Mouse (Mus musculus) heart, embryonic 11.5 days (tissue): ENCODE measurements at regions not wholly inside any gene's neighbourhood (a gene's known extent, or its start where the extent isn't known, plus 50 kb on each side); places are given as distances from the start of the nearest gene placed in this dataset.

Experiments
- ATAC-seq: fragments of 200-750 bp; cut with Nextera tagmentation; replicated peaks from 2 replicates; pipeline ENCODE4 v1.8.0; 2017; ENCODE audit warnings: moderate library complexity; ENCODE audit not compliant: insufficient number of reproducible peaks, low FRiP score, low TSS enrichment
- H3K27ac ChIP-seq: fragments of 300-500 bp; sonication (generic); 2 replicates; pipeline ENCODE4 v1.5.1; 2014; ENCODE audit warnings: mild to moderate bottlenecking, low read depth, low read length
- H3K27me3 ChIP-seq: fragments of 300-500 bp; sonication (generic); 2 replicates; pipeline ENCODE4 v1.6.1; 2014; ENCODE audit warnings: mild to moderate bottlenecking, low read length, mixed read lengths; ENCODE audit not compliant: control insufficient read depth, insufficient read depth
- H3K36me3 ChIP-seq: fragments of 300-500 bp; sonication (generic); 2 replicates; pipeline ENCODE4 v1.6.1; 2014; ENCODE audit warnings: mild to moderate bottlenecking, low read length, moderate library complexity, mixed read lengths; ENCODE audit not compliant: control insufficient read depth, insufficient read depth
- H3K4me1 ChIP-seq: fragments of 300-500 bp; sonication (generic); 2 replicates; pipeline ENCODE4 v1.6.1; 2014; ENCODE audit warnings: low read length; ENCODE audit not compliant: control insufficient read depth, insufficient read depth
- H3K4me2 ChIP-seq: fragments of 300-500 bp; sonication (generic); 2 replicates; pipeline ENCODE4 v1.6.1; 2014; ENCODE audit warnings: mild to moderate bottlenecking, moderate library complexity
- H3K4me3 ChIP-seq: fragments of 300-500 bp; sonication (generic); 2 replicates; pipeline ENCODE4 v1.5.1; 2014; ENCODE audit warnings: low read depth, low read length
- H3K9ac ChIP-seq: fragments of 300-500 bp; sonication (generic); 2 replicates; pipeline ENCODE4 v1.6.1; 2014; ENCODE audit warnings: mild to moderate bottlenecking, low read depth, low read length, moderate library complexity
- H3K9me3 ChIP-seq: fragments of 300-500 bp; sonication (generic); replicated peaks from 2 replicates; pipeline ENCODE4 v1.6.1; 2016; ENCODE audit warnings: low read length; ENCODE audit not compliant: control insufficient read depth
- WGBS: fragments of 180-500 bp; shearing (Covaris S2); extraction: QIAGEN DNeasy Blood & Tissue Kit; methylation state at CpG from one replicate; pipeline ENCODE4 v1.1.7; 2014; ENCODE audit not compliant: insufficient replicate concordance; 5-methylcytosine and 5-hydroxymethylcytosine counted together

DNA sequence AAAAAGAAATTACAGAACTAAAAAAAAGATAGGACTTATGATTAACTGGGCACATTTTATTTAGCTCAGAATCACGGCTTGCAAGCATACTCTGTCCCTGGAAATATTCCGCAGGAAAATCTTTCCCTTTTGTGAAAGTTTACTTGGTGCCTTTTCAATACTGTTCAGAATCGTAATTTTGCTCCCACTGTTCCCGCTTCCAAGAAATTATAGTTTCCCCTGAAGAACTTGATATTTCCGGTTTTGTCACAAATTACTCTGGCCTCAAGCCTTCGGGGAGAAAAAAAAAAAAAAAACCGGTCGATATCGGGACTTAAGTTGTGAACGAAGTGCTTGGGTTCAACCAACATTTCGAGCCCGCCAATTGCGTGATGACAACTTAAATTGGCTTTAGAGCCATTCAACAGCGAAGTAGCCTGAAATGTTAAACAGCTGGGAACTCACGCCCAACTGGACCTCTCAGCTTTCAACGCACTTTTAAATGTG lies 84.4 kb upstream of the Commd3 start:
- peak overlapping the region; percentile 67 for H3K4me3 ChIP-seq
- 0 out of 2 replicates have a peak, but pooled peaks cover 3% of the 10 kb centered on the region for H3K27me3 ChIP-seq
- H3K9me3 ChIP-seq, result no peaks in the 10 kb centered on the region
- H3K4me2 ChIP-seq, result peak overlapping the region; percentile 78
- H3K4me1 ChIP-seq, result no peaks in the 10 kb centered on the region
- peak overlapping the region; percentile 72 for H3K9ac ChIP-seq
- H3K36me3 ChIP-seq, result no peaks in the 10 kb centered on the region
- no peak overlapping the region for H3K27ac ChIP-seq
- ATAC-seq, result no peak
- WGBS, result under 1% methylated on average over 16 of the region's 16 CpGs

GRCm38 (mm10) chr2:18586925-18587724 lies 85.1 kb upstream of the Commd3 start:
- peak overlapping the region; percentile 22; the same call in 1 of the 2 replicates for H3K27ac ChIP-seq
- peak; percentile 67 for ATAC-seq

DNA sequence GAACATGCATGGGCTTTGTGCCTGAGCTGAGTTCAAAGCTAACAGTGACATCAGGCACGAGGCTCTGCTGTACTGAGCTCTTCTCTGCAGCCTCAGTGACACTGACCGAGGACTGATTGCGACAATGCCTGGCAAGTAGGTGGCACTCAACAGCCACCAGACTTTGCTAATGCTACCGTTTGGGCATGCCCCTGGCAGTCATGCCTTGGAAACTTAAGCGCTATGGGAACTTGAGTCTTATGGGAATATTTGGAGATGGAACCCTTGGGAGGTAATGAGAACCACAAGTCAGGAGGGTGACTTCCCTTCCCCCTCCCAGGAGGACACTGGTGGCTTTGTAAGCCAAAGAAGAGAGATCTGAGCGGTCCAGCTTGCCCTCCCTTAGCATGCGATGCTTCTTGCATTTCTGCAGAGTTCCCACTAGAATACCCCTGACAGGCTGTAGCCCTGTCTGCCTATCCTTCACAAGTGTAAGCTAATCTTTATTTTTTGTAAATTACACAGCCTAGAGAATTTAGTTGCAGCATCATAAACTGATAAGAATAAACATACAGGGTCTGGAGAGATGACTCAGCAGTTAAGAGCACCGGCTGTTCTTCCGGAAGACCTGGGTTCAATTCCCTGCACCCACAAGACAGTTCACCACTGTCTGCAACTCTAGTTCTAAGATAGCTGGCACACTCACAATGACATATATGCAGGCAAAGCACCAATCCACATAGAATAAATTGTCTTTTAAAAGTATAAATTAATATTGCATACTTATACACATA lies 86.4 kb upstream of the Commd3 start:
- Histone ChIP-seq H3K36me3 (no peaks in the 10 kb centered on the region), H3K4me2 (no peak overlapping the region), H3K9ac (no peak overlapping the region), H3K4me3 (no peak overlapping the region), H3K4me1 (no peaks in the 10 kb centered on the region), H3K27ac (no peak overlapping the region), H3K9me3 (no peaks in the 10 kb centered on the region), H3K27me3 (peaks cover 6% of the 10 kb centered on the region; the same call in 1 of the 2 replicates)
- no peak for ATAC-seq
- 32% methylated on average over 9 of the region's 9 CpGs for WGBS

More at GRCm38 (mm10) chr2:18586925-18587724, 85.1 kb upstream of the Commd3 start:
- WGBS, result under 1% methylated on average over 31 of the region's 31 CpGs
- Histone ChIP-seq H3K36me3 (no peaks in the 10 kb centered on the region), H3K4me1 (no peaks in the 10 kb centered on the region), H3K9ac (peak overlapping the region; percentile 72), H3K4me3 (peak overlapping the region; percentile 67), H3K27me3 (peaks cover 6% of the 10 kb centered on the region; the same call in 1 of the 2 replicates), H3K9me3 (no peaks in the 10 kb centered on the region), H3K4me2 (peak overlapping the region; percentile 78)

DNA sequence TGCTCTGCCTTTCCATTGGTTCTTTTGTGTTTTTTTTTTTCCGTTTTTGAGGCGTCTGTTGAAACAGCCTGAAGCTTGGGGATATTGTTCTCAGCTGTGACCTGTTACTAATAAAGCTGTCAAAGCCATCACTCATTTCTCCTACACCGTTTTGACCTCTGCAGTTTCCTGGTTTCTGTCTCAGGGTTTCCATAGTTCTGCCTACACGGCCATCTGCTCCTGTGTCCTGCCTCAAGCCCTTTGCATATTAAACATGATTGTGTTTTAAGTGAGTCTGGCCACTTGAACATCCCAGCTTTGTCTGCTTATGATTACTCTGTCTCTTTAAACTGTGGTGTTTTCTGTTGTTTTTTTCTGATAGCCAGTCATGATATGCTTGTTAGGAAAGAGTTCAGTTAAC lies 114.1 kb upstream of the Commd3 start:
- Histone ChIP-seq H3K4me3 (no peak overlapping the region), H3K4me1 (no peaks in the 10 kb centered on the region), H3K27ac (no peak overlapping the region), H3K36me3 (no peaks in the 10 kb centered on the region), H3K27me3 (no peaks in the 10 kb centered on the region), H3K4me2 (no peak overlapping the region), H3K9me3 (no peaks in the 10 kb centered on the region), H3K9ac (no peak overlapping the region)
- no peak for ATAC-seq
- 73% methylated on average over 4 of the region's 4 CpGs for WGBS

GRCm38 (mm10) chr2:18547964-18548643 lies 124.1 kb upstream of the Commd3 start:
- Histone ChIP-seq H3K4me2 (no peak overlapping the region), H3K9ac (no peak overlapping the region), H3K4me1 (no peaks in the 10 kb centered on the region), H3K9me3 (no peaks in the 10 kb centered on the region), H3K4me3 (no peak overlapping the region), H3K36me3 (no peaks in the 10 kb centered on the region), H3K27ac (no peak overlapping the region), H3K27me3 (no peaks in the 10 kb centered on the region)
- ATAC-seq, result no peak
- 62% methylated on average over 5 of the region's 5 CpGs for WGBS

DNA sequence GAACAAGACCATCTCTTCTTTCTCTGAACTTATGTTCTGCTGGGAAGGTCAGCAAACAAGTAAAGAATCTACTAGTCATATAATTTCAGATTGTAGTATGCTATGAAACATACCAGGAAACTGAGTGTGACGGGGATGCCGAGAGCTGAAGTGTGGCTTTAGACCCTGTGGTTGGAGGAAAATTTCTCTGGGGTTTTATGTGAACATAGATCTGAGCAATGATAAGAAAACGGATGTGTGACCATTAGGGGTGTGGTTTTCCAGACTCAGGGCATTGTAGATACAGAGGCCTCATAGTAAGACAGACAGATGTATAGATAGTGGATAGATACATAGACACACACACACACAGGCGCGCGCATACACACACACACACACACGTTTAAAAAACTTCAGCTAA lies 131.8 kb upstream of the Dnajc1 start:
- 82% methylated on average over 7 of the region's 7 CpGs for WGBS
- Histone ChIP-seq H3K4me1 (no peaks in the 10 kb centered on the region), H3K4me3 (no peak overlapping the region), H3K27ac (no peak overlapping the region), H3K4me2 (no peak overlapping the region), H3K36me3 (no peaks in the 10 kb centered on the region), H3K9me3 (no peaks in the 10 kb centered on the region), H3K9ac (no peak overlapping the region), H3K27me3 (no peaks in the 10 kb centered on the region)
- ATAC-seq, result no peak

- no peak overlapping the region for H3K9ac ChIP-seq
- H3K4me2 ChIP-seq, result no peak overlapping the region
- H3K27ac ChIP-seq, result no peak overlapping the region
- no peaks in the 10 kb centered on the region for H3K36me3 ChIP-seq
- no peaks in the 10 kb centered on the region for H3K4me1 ChIP-seq
- H3K9me3 ChIP-seq, result no peaks in the 10 kb centered on the region
- no peaks in the 10 kb centered on the region for H3K27me3 ChIP-seq
- H3K4me3 ChIP-seq, result no peak overlapping the region
- 79% methylated on average over 3 of the region's 3 CpGs for WGBS
- no peak for ATAC-seq
These were observed 131.3 kb upstream of the Dnajc1 start for GRCm38 (mm10) chr2:18523911-18524310.

- ATAC-seq, result no peak
- Histone ChIP-seq H3K9me3 (no peaks in the 10 kb centered on the region), H3K4me3 (no peak overlapping the region), H3K27me3 (no peaks in the 10 kb centered on the region), H3K4me1 (no peaks in the 10 kb centered on the region), H3K27ac (no peak overlapping the region), H3K4me2 (no peak overlapping the region), H3K36me3 (no peaks in the 10 kb centered on the region), H3K9ac (no peak overlapping the region)
These were observed 120.8 kb upstream of the Dnajc1 start for GRCm38 (mm10) chr2:18513435-18513834.
